Mouse (Mus musculus) olfactory bulb, adult 2 months (tissue): Measurements from ENCODE around the gene Ighmbp2. TPM values are rescaled to one million over a fixed set of nuclear protein-coding genes. Genes with fewer than 3 reads are reported as not detected.

ENCODE experiments used
- H3K27ac ChIP-seq: fragments of 200-500 bp; 2 replicates; pipeline ENCODE4 v1.5.1; 2012; ENCODE audit warnings: low read depth, low read length; ENCODE audit not compliant: insufficient read depth
- H3K4me1 ChIP-seq: fragments of 200-500 bp; 2 replicates; pipeline ENCODE4 v1.6.1; 2012; ENCODE audit warnings: low read length; ENCODE audit not compliant: control insufficient read depth, insufficient read depth
- H3K4me3 ChIP-seq: fragments of 200-500 bp; 2 replicates; pipeline ENCODE4 v1.5.1; 2012; ENCODE audit warnings: mild to moderate bottlenecking, low read depth, low read length, moderate library complexity; ENCODE audit not compliant: insufficient read depth
- CTCF ChIP-seq: fragments of 200-500 bp; IDR thresholded peaks from 2 replicates; pipeline ENCODE4 v1.5.1; 2012; ENCODE audit warnings: low read depth, mild to moderate bottlenecking, low read length, moderate library complexity; ENCODE audit not compliant: insufficient read depth
- POLR2A ChIP-seq: fragments of 200-500 bp; IDR thresholded peaks from 2 replicates; pipeline ENCODE4 v1.6.1; 2012; ENCODE audit warnings: mild to moderate bottlenecking, low read depth, low read length, moderate library complexity; ENCODE audit not compliant: insufficient read depth
- WGBS: fragments of 180-500 bp; shearing (Covaris S2); methylation state at CpG from one replicate; pipeline ENCODE4 v1.1.7; 2018; 5-methylcytosine and 5-hydroxymethylcytosine counted together
- polyA plus RNA-seq: library from polyadenylated mRNA; stranded (reverse); fragments of >200 nt; gene quantifications from 2 replicates; pipeline ENCODE4 v1.2.4, GENCODE M21; 2012; ENCODE audit warnings: low replicate concordance; ENCODE audit not compliant: missing spikeins, insufficient read depth, insufficient read length

Ighmbp2 gene
- polyA plus RNA-seq: not detected in 2 replicates

DNA sequence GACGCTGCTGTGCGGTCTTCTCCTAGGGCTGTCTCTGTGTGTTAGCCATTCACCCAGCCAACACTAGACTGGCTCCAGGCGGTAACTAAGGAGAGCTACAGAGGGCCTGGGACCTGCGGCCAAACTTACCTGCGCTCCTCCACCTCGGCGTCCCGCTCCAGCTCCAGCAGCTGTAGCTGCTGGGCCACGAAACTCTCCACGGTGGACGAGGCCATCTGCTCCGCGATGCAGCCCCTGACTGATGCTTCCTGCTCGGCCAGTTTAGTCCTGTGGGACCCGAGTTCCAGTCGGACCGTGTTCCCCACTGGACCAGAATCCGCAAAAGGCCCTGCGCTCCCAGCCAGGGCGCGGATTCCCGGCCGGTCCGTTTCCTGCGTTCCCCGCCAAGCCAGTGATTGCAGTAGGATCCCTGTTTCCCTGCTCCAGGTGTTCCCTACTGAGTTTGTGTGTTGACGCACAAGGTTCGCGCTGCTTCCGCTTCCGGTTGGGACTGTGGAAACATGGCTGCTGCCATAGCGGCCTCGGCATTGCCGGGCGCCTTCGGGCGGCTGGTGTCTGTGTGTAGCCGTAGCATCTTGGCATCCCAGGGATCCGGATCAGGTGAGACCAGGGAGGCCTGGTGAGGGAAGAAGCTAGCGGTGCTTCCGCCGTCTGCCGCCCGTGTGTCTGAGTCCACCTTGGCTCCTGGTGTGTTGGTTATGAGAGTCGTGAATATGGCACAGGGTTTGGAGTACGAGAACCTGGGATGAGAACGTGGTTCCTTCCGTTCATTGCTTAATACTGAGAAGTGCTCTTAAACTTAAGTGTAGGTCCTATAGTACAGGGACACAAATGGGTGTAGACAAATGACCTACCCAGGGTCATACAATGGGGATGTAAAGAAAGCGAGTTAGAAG, at the start of gene Ighmbp2, which contains the start of gene Mrpl21:
Ighmbp2 (minus strand) TSS at position 446 of the 896 bp plus-strand sequence.
Mrpl21 (plus strand) TSS at position 330 of the 896 bp plus-strand sequence.
- H3K27ac ChIP-seq: peak within 1 kb of the TSS; percentile 34; the same call in 1 of the 2 replicates

DNA sequence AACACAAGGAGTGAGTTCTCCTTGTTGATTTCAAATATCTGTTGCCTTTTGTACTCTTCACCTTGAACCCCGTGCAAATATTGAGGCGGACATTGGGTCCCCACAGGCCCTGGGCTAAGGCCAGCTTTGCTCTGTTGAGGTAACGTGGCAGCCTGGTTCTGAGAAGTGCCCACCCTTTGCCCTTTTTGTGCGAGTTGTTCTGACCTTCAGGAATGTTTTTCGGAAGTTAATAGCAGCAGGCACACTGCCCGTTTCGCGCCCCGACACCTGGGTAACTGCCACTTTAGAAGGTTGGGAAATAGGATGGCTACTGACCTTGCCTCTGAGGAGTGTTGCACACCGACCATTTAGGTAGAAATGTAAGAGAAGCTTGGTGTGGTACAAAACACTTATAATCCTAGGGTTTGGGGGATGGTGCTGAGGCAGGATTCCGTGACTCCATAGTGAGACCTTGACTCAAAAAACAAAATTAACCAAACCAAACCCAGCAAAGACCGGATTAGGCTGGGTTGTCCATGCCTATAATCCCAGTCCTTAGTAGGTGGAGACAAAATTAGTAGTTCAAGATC, 43.7 kb upstream of the Ighmbp2 start:
- Histone ChIP-seq H3K4me3 (no peak overlapping the region), H3K4me1 (peaks cover 29% of the 10 kb centered on the region), H3K27ac (no peak overlapping the region)
- TF ChIP-seq POLR2A: no peak
- no peak for TF ChIP-seq CTCF
- 67% methylated on average over 12 of the region's 12 CpGs for WGBS

More for the DNA sequence above, at the start of gene Ighmbp2, which contains the start of gene Mrpl21:
- Histone ChIP-seq H3K4me3 (peak within 1 kb of the TSS; percentile 87), H3K4me1 (peaks cover 4% of the 10 kb centered on the region; the same call in 1 of the 2 replicates)
- under 1% methylated on average over 49 of the region's 49 CpGs for WGBS
- TF ChIP-seq CTCF: no peak
- peak; percentile 65 for TF ChIP-seq POLR2A

DNA sequence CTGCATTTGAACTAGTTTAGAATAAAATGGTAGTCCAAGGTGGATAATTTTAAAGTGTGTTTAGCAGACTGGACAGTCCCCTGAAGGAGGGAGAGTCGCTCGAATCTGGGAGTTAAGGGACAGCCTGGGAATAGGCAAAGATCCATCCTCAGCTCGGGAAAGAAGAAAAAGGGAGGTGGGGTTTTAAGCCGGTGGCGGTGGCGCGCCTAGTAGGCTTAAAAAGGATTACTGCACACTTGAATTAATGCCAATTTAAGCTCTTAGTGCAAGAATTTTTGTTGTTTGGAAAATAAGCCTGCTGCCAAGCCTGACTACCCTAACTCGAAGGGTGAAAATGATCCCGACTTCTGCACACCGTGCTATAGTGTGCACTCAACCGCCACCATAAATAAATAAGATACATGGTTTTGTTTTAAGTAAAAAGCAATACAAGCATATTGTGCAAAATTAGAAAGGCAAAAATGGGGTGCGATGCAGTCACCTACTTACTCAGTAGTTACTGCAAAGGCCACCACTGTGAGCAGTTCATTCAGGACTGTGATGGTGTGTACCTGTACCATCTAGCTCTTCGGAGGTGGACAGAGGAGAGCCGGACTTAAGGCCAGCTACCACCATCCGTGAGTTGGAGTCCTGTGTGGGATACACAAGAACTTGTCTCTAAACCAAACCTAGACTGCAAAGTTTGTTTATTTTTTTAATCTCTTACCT, 43.1 kb upstream of the Ighmbp2 start:
- TF ChIP-seq POLR2A: no peak
- TF ChIP-seq CTCF: no peak
- H3K4me3 ChIP-seq: no peak overlapping the region
- peaks cover 31% of the 10 kb centered on the region for H3K4me1 ChIP-seq
- peak overlapping the region; percentile 50 for H3K27ac ChIP-seq
- WGBS: 26% methylated on average over 15 of the region's 15 CpGs

DNA sequence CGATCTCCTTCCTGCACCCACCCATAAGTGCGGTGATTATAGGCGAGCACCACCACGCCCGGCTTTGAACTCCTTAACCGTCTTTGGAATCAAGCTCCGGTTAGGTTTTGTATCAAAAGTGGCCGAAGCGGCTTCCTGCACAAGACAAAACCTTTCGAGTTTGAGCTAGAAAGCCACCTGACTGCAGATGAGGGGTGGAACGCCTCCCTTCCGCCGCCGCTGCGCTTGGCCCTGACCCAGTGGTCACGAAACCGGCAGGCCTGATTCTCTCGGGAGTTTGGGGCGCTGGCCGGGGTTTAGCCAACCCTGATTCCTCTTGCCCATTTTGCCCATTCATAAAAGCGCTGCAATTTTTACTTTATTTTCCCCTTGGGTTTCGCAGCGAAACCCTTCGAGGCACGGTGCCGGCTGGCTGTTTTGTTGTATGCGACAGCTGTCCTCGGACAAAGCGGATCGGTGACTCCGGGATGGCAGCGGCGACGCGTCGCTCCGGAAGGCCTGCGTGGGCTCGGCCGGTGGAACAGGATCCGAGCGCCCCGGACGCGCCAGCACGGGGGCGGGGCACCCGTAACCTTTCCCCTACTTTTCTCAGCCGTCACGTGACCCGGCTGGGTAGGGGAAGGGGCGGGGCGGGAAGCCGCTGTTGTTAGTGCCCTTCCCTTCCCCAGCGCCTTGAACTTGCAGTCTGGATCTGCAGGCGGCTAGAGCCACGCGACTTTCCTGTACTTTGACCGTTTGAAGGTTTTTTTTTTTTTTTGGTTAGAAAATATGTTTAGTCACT, 42.3 kb upstream of the Ighmbp2 start:
- peak overlapping the region; percentile 78 for H3K27ac ChIP-seq
- 2% methylated on average over 59 of the region's 59 CpGs for WGBS
- TF ChIP-seq CTCF (no peak), POLR2A (peak; percentile 20; the same call in 1 of the 2 replicates)
- peak overlapping the region; percentile 56 for H3K4me3 ChIP-seq
- peaks cover 31% of the 10 kb centered on the region for H3K4me1 ChIP-seq

DNA sequence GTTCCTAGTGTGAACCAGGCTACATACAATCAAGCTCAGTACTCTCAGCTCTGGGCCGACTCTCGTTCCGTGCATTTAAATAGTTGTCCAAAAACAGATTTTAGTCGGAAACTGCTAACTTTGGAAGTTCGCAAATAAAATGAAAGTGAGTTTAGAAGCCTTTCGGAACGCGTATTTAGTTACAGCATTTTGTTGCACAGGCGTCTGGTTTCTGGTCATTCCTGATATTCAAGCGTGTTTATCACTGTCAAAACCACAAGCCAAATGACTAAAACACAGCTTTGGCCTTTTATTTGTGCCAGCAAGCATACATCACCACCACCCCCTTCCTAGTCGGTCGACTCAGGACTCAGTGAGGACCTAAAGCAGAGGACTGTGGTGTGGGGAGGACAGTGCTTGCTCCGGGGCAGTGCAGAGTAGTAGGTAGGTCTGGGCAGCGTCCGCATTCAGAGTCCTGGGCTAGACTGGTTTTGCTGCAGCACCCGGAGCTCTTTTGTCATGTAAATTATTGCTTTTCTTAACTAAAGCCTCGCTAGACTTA, 41.5 kb upstream of the Ighmbp2 start:
- 5% methylated on average over 17 of the region's 17 CpGs for WGBS
- H3K27ac ChIP-seq: 0 out of 2 replicates have a peak overlapping the region, but pooled peaks have one; percentile 37
- peak overlapping the region; percentile 55 for H3K4me3 ChIP-seq
- TF ChIP-seq CTCF (no peak), POLR2A (no peak)
- peaks cover 31% of the 10 kb centered on the region for H3K4me1 ChIP-seq

DNA sequence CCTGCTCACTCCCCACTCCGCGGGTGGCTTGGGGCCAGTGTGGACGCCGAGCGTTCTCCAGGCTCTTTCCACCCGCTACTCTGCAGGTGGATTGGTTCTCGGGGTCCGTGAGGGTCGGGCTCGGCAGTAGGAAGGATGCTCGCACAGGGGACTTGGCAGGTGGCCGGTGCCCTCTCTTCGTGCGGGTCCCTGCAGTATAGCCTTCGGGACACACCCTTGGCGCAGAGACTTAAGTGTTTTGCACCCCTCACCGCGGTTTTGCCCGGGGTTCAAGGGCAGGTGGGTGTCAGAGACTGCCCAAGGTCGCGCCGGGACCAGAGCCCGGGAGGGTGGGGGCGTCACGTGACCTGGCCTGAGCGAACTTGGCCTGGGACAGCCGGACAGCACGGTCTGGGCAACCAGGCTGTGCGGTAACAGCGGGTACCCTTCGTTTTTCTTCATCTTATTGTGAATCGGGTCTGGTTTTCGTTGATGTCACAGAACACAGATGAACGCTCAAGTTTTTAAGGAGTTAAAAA, 41.0 kb upstream of the Ighmbp2 start:
- WGBS: under 1% methylated on average over 34 of the region's 34 CpGs
- H3K27ac ChIP-seq: 0 out of 2 replicates have a peak overlapping the region, but pooled peaks have one; percentile 37
- no peak for TF ChIP-seq CTCF
- no peak for TF ChIP-seq POLR2A
- peak overlapping the region; percentile 55 for H3K4me3 ChIP-seq
- peaks cover 31% of the 10 kb centered on the region for H3K4me1 ChIP-seq

DNA sequence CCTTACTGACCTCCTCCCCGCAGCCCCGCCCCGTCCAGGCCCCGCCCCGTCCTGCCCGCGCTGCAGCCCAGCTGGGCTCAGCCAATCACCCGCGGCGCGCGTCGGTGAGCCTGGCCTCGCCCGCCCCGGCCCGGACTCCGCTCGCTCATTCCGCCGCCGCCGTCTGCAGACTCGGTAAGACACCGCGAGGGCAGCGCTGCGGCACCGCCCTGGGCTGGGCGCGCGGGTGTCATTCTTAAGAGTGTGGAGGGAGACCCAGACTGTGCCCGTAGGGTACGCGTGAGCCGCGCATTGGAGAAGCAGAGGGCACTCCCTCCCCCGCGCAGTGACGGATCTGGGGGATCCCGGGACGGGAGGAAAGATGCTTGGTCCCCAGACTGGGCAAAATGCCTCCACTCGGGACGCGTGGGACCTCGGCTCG, 40.4 kb upstream of the Ighmbp2 start:
- H3K4me3 ChIP-seq: peak overlapping the region; percentile 55
- under 1% methylated on average over 47 of the region's 47 CpGs for WGBS
- TF ChIP-seq POLR2A: peak; percentile 29; the same call in 1 of the 2 replicates
- TF ChIP-seq CTCF: no peak
- peaks cover 31% of the 10 kb centered on the region for H3K4me1 ChIP-seq
- peak overlapping the region; percentile 27; the same call in 1 of the 2 replicates for H3K27ac ChIP-seq
